ENCODE assay signal across 9 mouse cellular contexts in the genomic region with DNA sequence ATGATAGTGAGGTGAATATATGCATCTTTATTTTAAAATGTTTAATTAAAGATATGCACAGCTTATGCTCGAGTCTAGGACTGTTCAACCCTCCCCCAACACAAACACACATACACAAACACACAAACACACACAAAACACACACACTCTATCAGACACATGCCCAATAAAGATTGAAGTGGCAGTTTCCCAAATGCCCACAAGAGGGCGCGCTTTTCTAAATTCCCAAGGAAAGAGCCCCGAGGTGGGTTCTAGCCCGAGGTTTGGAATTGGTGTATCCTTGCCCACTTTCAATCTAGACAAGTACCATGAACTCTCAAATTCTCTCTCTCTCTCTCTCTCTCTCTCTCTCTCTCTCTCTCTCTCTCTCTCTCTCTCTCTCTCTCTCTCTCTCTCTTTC. TPM values are rescaled to one million over a fixed set of nuclear protein-coding genes. Genes with fewer than 3 reads are reported as not detected.
A peak's percentile ranks its signal among the peaks of the same experiment; 100 is the strongest.
DNase-seq lines count a peak whose midpoint lies in the region; ATAC-seq and TF ChIP-seq lines count a peak whose summit lies in the region.
"Had no signal": no experiment of that assay in that cellular context is flagged by ENCODE, and none has a peak within 500 bp of the region (broad histone marks: within the 10 kb centered on the region; RNA-seq: fewer than 3 reads in every experiment).

No protein-coding gene starts in this region.

- peaks cover 5% of the 10 kb centered on the region; the same call in 1 of the 2 replicates for H3K4me1 ChIP-seq in kidney, adult 2 months (ENCODE audit: control insufficient read depth, insufficient read depth, low read length)
- peaks cover 29% of the 10 kb centered on the region for H3K4me1 ChIP-seq in kidney, embryonic 15.5 days
- H3K4me1 ChIP-seq in neural tube, embryonic 11.5 days (ENCODE audit: control insufficient read depth, insufficient read depth, low read length), result no peaks in the 10 kb centered on the region

- no peaks in the 10 kb centered on the region for H3K36me3 ChIP-seq in kidney, adult 2 months (ENCODE audit: control insufficient read depth, insufficient read depth, low read length)
- no peaks in the 10 kb centered on the region for H3K36me3 ChIP-seq in kidney, embryonic 15.5 days
- H3K36me3 ChIP-seq in neural tube, embryonic 11.5 days (ENCODE audit: control insufficient read depth, insufficient read depth, low read length), result no peaks in the 10 kb centered on the region
- H3K36me3 ChIP-seq: embryonic facial prominence, embryonic 15.5 days had no signal

- no peak for ATAC-seq in kidney, embryonic 15.5 days (replicated peaks; ENCODE audit: low FRiP score)
- ATAC-seq in granulocyte monocyte progenitor cell, adult 5-6 weeks (replicated peaks; ENCODE audit: poor library complexity, severe bottlenecking), result peak; percentile 20; the same call in 1 of the 2 replicates
- ATAC-seq in neural tube, embryonic 11.5 days (ENCODE audit: insufficient read depth, low FRiP score, low TSS enrichment), result no peak

- TF ChIP-seq POLR2A in kidney, adult 2 months (IDR thresholded peaks at IDR 0.05; ENCODE audit: low read depth, low read length), result no peak

- H3K9ac ChIP-seq in kidney, embryonic 15.5 days, result no peak overlapping the region
- no peak overlapping the region for H3K9ac ChIP-seq in neural tube, embryonic 11.5 days (ENCODE audit: low read length)
- H3K9ac ChIP-seq: embryonic facial prominence, embryonic 15.5 days had no signal

- no peak overlapping the region for H3K4me2 ChIP-seq in kidney, embryonic 15.5 days
- no peak overlapping the region for H3K4me2 ChIP-seq in neural tube, embryonic 11.5 days (ENCODE audit: low read depth)
- H3K4me2 ChIP-seq: embryonic facial prominence, embryonic 15.5 days had no signal

- DNase-seq in kidney, adult 2 months, result peak; percentile 72
- peak; percentile 68 for DNase-seq in MN1 (ENCODE audit: low spot score)
- DNase-seq in cerebellum, postnatal 25 days, result peak; percentile 29 to 67
- peak; percentile 45 to 66 for DNase-seq in left cerebral cortex, adult 2 months (ENCODE audit: extremely low spot score in 1 of 2, low spot score in 2 of 2)
- peak; percentile 79 for DNase-seq in neural tube, embryonic 11.5 days (ENCODE audit: low spot score)
- DNase-seq in urinary bladder, adult 2 months (ENCODE audit: low spot score), result peak; percentile 34

- H3K9me3 ChIP-seq in kidney, embryonic 15.5 days (replicated peaks), result no peaks in the 10 kb centered on the region
- no peaks in the 10 kb centered on the region for H3K9me3 ChIP-seq in neural tube, embryonic 11.5 days (ENCODE audit: control insufficient read depth, low read length)
- H3K9me3 ChIP-seq: embryonic facial prominence, embryonic 15.5 days had no signal

- H3K27me3 ChIP-seq in kidney, adult 2 months (replicated peaks; ENCODE audit: control insufficient read depth, insufficient read depth, low read length), result 0 out of 2 replicates have a peak, but pooled peaks cover under 1% of the 10 kb centered on the region
- H3K27me3 ChIP-seq in kidney, embryonic 15.5 days, result peaks cover 29% of the 10 kb centered on the region
- H3K27me3 ChIP-seq in neural tube, embryonic 11.5 days (ENCODE audit: control insufficient read depth, insufficient read depth, low read length), result no peaks in the 10 kb centered on the region
- H3K27me3 ChIP-seq: embryonic facial prominence, embryonic 15.5 days had no signal

- no peak overlapping the region for H3K4me3 ChIP-seq in kidney, adult 2 months (ENCODE audit: insufficient read depth, low read depth, low read length)
- no peak overlapping the region for H3K4me3 ChIP-seq in kidney, embryonic 15.5 days (replicated peaks)
- no peak overlapping the region for H3K4me3 ChIP-seq in left cerebral cortex, adult 2 months
- no peak overlapping the region for H3K4me3 ChIP-seq in neural tube, embryonic 11.5 days (ENCODE audit: low read depth, low read length)
- H3K4me3 ChIP-seq: embryonic facial prominence, embryonic 15.5 days had no signal

- peak; percentile 44 for TF ChIP-seq CTCF in kidney, adult 2 months (conservative IDR thresholded peaks at IDR 0.05; ENCODE audit: insufficient read depth, insufficient read length, low read depth, low read length)
- TF ChIP-seq CTCF in left cerebral cortex, adult 2 months (IDR thresholded peaks at IDR 0.05), result peak; percentile 77

- intact Hi-C loops in left cerebral cortex, adult 2 months (cut with DNase I), result loop anchor here (1.0 to 2.0 kb wide), 2 partner anchors 206 to 450 kb away; no protein-coding TSS in a partner anchor

- H3K27ac ChIP-seq in kidney, adult 2 months (ENCODE audit: insufficient read depth, low read depth, low read length), result no peak overlapping the region
- no peak overlapping the region for H3K27ac ChIP-seq in kidney, embryonic 15.5 days
- H3K27ac ChIP-seq in left cerebral cortex, adult 2 months, result no peak overlapping the region
- no peak overlapping the region for H3K27ac ChIP-seq in neural tube, embryonic 11.5 days (ENCODE audit: low read depth, low read length)
- H3K27ac ChIP-seq: embryonic facial prominence, embryonic 15.5 days had no signal

- WGBS in kidney, adult 2 months, result 2% methylated on average over 5 of the region's 5 CpGs
- WGBS in kidney, embryonic 15.5 days, result 1% methylated on average over 5 of the region's 5 CpGs
- 2% methylated on average over 5 of the region's 5 CpGs for WGBS in neural tube, embryonic 11.5 days

RNA-seq across cellular contexts. Expression of a gene that starts 3.7 kb away (rescaled TPM):
- 28.9 and 29.7 TPM in 2 replicates for polyA plus RNA-seq in kidney, adult 2 months (2012; rRNA removed)
- polyA plus RNA-seq in kidney, embryonic 15.5 days (2015; fragmentation: Nextera tagmentation; extraction: Ambion mirVana), result 33.9 and 37.1 TPM in 2 replicates
- not detected in 2 replicates for total RNA-seq in granulocyte monocyte progenitor cell, adult 5-6 weeks (2014; fragmentation: Nextera tagmentation)
- total RNA-seq in granulocyte monocyte progenitor cell, adult 5-6 weeks (2017), result 0.04 TPM in 1 of 2 replicates, not detected in the other
- 1 to 10 TPM; 7.3 to 8.5 TPM for total RNA-seq in left cerebral cortex, adult 2 months (2021)
- 34.9 and 42.5 TPM in 2 replicates for polyA plus RNA-seq in neural tube, embryonic 11.5 days (2014; fragmentation: Nextera tagmentation; extraction: Ambion mirVana)
- 33.7 and 35.3 TPM in 2 replicates for polyA plus RNA-seq in urinary bladder, adult 2 months (2012; rRNA removed)
